Mouse (Mus musculus): ENCODE measurements around the gene Agbl3.

DNA sequence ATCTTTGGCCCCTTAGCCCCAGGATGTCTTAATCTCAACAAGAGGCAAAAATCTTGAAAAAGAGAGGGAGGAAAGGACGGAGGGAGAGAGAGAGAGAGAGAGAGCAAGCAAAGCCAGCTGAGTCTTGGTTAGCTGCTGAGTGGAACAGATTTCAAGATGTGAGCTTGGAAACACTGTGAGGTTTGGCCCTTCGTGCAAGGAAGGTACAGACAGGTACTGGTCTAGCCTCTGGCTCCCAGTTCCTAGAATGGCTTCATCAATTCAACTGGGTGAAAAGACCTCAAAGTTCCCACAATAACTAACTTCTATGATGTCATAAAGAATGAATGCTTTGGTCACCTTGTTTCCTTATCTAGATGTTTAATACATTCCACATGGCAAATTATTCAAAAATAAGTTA is 3.1 kb upstream of the Agbl3 start:
- no peak for TF ChIP-seq CTCF (conservative IDR thresholded peaks at IDR 0.05; ENCODE audit: low read length)
- no peak for TF ChIP-seq NANOG (IDR thresholded peaks at IDR 0.05; ENCODE audit: borderline replicate concordance, low read length)

Data from E14TG2a.4 (cell line).